Mouse (Mus musculus) megakaryocyte, embryonic 14.5 days (primary cell): ENCODE results near the gene Lingo1.

ENCODE experiments used
- FLI1 ChIP-seq: IDR thresholded peaks from 2 replicates; pipeline ENCODE4 v1.6.1; 2012; ENCODE audit warnings: low read length, inconsistent platforms, mixed read lengths
- GATA1 ChIP-seq: IDR thresholded peaks from 3 replicates; pipeline ENCODE4 v1.6.1; 2012; ENCODE audit warnings: mixed read lengths, low read length, inconsistent platforms, borderline replicate concordance

DNA sequence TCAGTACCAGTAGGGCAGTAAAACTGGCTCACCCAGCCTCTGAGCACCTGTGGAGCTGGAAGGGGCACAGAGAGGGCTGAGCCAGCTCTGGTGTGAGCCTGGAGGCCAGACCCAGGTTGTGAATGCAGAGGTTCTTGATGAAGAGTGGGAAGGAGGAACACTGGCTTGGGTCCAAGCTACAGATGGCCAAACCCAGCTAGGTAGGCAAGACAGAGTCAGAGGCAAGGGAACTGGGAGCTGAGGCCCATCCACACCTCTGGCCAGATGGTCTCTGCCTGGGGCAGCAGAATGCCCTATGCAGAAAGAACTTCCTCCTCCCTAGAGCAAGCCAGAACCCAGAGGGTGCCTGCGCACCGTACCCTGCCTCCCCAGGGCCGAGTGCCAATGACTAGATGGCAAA, 79.7 kb downstream of the Lingo1 start:
- TF ChIP-seq GATA1: no peak
- TF ChIP-seq FLI1: no peak
